Mouse (Mus musculus) heart, adult 2 months (tissue): ENCODE data around the gene Ppp2r1b. TPM values are rescaled to one million over a fixed set of nuclear protein-coding genes. Genes with fewer than 3 reads are reported as not detected.
"Not testable (repeated sequence)": the region's sequence is repeated elsewhere in the genome, so short reads cannot be mapped to it uniquely, and the experiment has no call there.

Source experiments
- DNase-seq, 2 experiments: peaks; one replicate each; pipeline ENCODE4 v3.0.0; 2021
- H3K27ac ChIP-seq: fragments of 200-600 bp; 2 replicates; pipeline ENCODE4 v1.8.1; 2022
- H3K27me3 ChIP-seq: fragments of 200-500 bp; 2 replicates; pipeline ENCODE4 v1.6.1; 2012; ENCODE audit warnings: mild to moderate bottlenecking, low read length, inconsistent platforms, mixed read lengths; ENCODE audit not compliant: control insufficient read depth, insufficient read depth
- H3K36me3 ChIP-seq: fragments of 200-500 bp; 2 replicates; pipeline ENCODE4 v1.6.1; 2012; ENCODE audit warnings: low read length, inconsistent platforms; ENCODE audit not compliant: control insufficient read depth, insufficient read depth
- H3K4me1 ChIP-seq: fragments of 200-500 bp; 2 replicates; pipeline ENCODE4 v1.6.1; 2011; ENCODE audit warnings: low read length; ENCODE audit not compliant: control insufficient read depth, insufficient read depth
- H3K4me3 ChIP-seq: fragments of 200-600 bp; 2 replicates; pipeline ENCODE4 v1.8.1; 2022
- H3K79me2 ChIP-seq: fragments of 200-500 bp; replicated peaks from 2 replicates; pipeline ENCODE4 v1.6.1; 2012; ENCODE audit warnings: mild to moderate bottlenecking, inconsistent platforms, low read length, moderate library complexity, mixed read lengths; ENCODE audit not compliant: control insufficient read depth, insufficient read depth
- H3K9ac ChIP-seq: fragments of 200-500 bp; 2 replicates; pipeline ENCODE4 v1.6.1; 2012; ENCODE audit warnings: low read depth, mild to moderate bottlenecking, control low read depth, inconsistent platforms, low read length, mixed read lengths
- CTCF ChIP-seq: fragments of 200-600 bp; IDR thresholded peaks from 2 replicates; pipeline ENCODE4 v1.8.1; 2022; ENCODE audit warnings: antibody characterized with exemption, mild to moderate bottlenecking, moderate library complexity
- EP300 ChIP-seq: fragments of 200-500 bp; IDR thresholded peaks from 2 replicates; pipeline ENCODE4 v1.6.1; 2011; ENCODE audit warnings: low read depth, low read length, control low read depth; ENCODE audit not compliant: insufficient read depth
- POLR2A ChIP-seq: fragments of 200-500 bp; IDR thresholded peaks from 2 replicates; pipeline ENCODE4 v1.6.1; 2011; ENCODE audit warnings: mild to moderate bottlenecking, low read depth, low read length, control low read depth; ENCODE audit not compliant: insufficient read depth
- WGBS: fragments of 180-500 bp; shearing (Covaris S2); methylation state at CpG from one replicate; pipeline ENCODE4 v1.1.7; 2018; 5-methylcytosine and 5-hydroxymethylcytosine counted together
- intact Hi-C: fragments of 180-260 bp; cut with DNase I; formaldehyde crosslinking; loops from one replicate; pipeline ENCODE4 v1.15.1; 2025
- polyA plus RNA-seq: library from polyadenylated mRNA; depleted of rRNA; stranded (reverse); fragments of >200 nt; gene quantifications from 2 replicates; pipeline ENCODE4 v1.2.3, GENCODE M21; 2012
- total RNA-seq, 2 experiments: library from RNA; stranded (reverse); gene quantifications; 2 replicates each; pipeline ENCODE4 v1.2.3; 2021

Gene Ppp2r1b
- total and polyA plus RNA-seq, 3 experiments = 5.4 to 10.8 (median 10.3) TPM

GRCm38 (mm10) chr9:50832162-50832561 lies 12.9 kb upstream of the Ppp2r1b start:
- DNase-seq = no peak
- H3K79me2 ChIP-seq = no peaks in the 10 kb centered on the region
- no peaks in the 10 kb centered on the region for H3K4me1 ChIP-seq
- no peak overlapping the region for H3K9ac ChIP-seq
- H3K27me3 ChIP-seq = no peaks in the 10 kb centered on the region
- over 99% methylated on average over 4 of the region's 4 CpGs for WGBS
- intact Hi-C loops = no loop called here
- no peak for TF ChIP-seq CTCF
- no peak for TF ChIP-seq POLR2A
- TF ChIP-seq EP300 = no peak
- no peak overlapping the region for H3K4me3 ChIP-seq
- no peak overlapping the region for H3K27ac ChIP-seq
- no peaks in the 10 kb centered on the region for H3K36me3 ChIP-seq

DNA sequence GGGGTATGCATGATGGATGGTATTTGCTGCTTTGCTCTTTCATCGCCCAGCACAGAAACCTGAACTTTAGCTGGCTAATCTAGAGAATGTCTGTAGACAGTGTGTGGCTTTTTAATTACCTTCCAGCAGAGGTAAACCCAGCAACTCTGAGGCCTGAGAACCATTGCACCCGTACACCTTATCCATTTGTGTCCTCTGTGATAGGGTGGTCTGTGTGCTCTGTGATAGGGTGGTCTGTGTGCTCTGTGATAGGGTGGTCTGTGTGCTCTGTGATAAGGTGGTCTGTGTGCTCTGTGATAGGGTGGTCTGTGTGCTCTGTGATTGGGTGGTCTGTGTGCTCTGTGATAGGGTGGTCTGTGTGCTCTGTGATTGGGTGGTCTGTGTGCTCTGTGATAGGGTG lies 12.5 kb upstream of the Ppp2r1b start:
- not testable (repeated sequence) for DNase-seq

DNA sequence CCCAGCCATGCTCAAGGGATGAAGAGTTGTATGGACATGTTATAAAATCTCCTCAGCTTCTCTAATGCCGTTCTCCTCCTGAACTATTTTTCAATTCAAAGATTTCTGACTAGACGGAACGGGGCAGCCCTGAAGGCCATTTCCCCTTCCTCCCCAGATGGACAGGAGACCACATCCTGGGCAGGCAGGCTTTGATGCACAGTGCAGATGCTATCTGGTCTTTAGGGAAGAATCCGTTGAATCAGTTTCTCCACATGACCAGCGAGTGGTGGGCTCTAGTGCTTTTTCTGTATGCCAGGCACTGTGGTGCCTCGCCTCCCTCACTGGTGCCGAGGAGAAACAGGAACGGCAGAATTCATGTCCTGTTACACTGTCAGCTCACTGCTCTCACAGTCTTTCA lies 11.3 kb upstream of the Ppp2r1b start:
- no peaks in the 10 kb centered on the region for H3K36me3 ChIP-seq
- no peak overlapping the region for H3K9ac ChIP-seq
- no peaks in the 10 kb centered on the region for H3K79me2 ChIP-seq
- intact Hi-C loops = no loop called here
- 54% methylated on average over 8 of the region's 8 CpGs for WGBS
- no peaks in the 10 kb centered on the region for H3K27me3 ChIP-seq
- H3K4me1 ChIP-seq = no peaks in the 10 kb centered on the region
- no peak for DNase-seq
- no peak overlapping the region for H3K27ac ChIP-seq
- TF ChIP-seq EP300 (no peak), POLR2A (no peak), CTCF (no peak)
- H3K4me3 ChIP-seq = no peak overlapping the region

More for the DNA sequence above, 12.5 kb upstream of the Ppp2r1b start:
- H3K27ac ChIP-seq, intact Hi-C loops, H3K27me3 ChIP-seq, H3K4me1 ChIP-seq, H3K4me3 ChIP-seq, H3K9ac ChIP-seq, H3K36me3 ChIP-seq, H3K79me2 ChIP-seq: not testable (repeated sequence)
- 89% methylated on average over 2 of the region's 2 CpGs for WGBS

- Histone ChIP-seq H3K4me1 (no peaks in the 10 kb centered on the region), H3K27ac (no peak overlapping the region), H3K27me3 (no peaks in the 10 kb centered on the region), H3K36me3 (no peaks in the 10 kb centered on the region), H3K9ac (no peak overlapping the region), H3K79me2 (no peaks in the 10 kb centered on the region), H3K4me3 (no peak overlapping the region)
- TF ChIP-seq CTCF (no peak), EP300 (no peak), POLR2A (no peak)
- intact Hi-C loops = no loop called here
- DNase-seq = peak in 1 of 2 experiments; percentile 19
- 76% methylated on average over 10 of the region's 10 CpGs for WGBS
Observed at GRCm38 (mm10) chr9:50835068-50835705, 9.9 kb upstream of the Ppp2r1b start.

GRCm38 (mm10) chr9:50836097-50836496 lies 9.0 kb upstream of the Ppp2r1b start:
- no peak for TF ChIP-seq CTCF
- no peak for TF ChIP-seq POLR2A
- TF ChIP-seq EP300 = no peak
- Histone ChIP-seq H3K27me3 (no peaks in the 10 kb centered on the region), H3K27ac (no peak overlapping the region), H3K9ac (no peak overlapping the region), H3K4me1 (peaks cover 3% of the 10 kb centered on the region; the same call in 1 of the 2 replicates), H3K4me3 (no peak overlapping the region), H3K79me2 (no peaks in the 10 kb centered on the region), H3K36me3 (no peaks in the 10 kb centered on the region)
- intact Hi-C loops = no loop called here
- 84% methylated on average over 4 of the region's 4 CpGs for WGBS
- DNase-seq = no peak

DNA sequence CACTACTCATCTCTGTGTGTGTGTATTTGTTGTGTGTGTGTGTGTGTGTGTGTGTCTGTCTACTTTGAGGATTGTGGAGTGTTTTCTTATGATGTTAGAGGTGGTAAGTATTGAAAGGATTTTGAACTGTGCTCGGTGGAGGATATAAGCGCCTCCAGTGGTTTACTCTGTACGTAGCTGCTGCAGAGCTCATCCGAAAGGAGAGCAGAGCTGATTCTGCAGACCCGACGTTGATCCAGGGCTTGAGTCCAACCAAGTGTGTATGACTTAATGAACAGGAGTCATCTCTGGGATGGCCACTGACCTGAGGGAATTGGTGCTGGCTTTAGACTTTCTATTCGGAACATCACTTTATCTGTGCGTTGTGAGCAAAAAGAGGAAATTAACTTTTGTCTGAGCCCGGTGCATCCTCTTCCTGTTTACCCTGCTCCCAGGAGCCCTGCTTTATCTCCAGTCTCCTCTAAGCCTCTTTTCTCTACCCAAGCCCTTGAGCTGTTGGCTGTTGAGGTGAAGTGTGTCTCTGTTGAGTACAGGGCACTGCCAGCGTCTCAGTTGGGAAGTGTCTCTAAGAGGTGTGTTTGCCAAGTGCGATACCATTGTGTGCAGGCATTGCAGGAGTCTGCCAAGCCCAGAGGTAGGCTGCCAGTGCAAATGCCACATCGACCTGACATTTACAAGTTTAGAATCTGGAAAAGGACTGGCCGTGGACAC lies 3.9 kb upstream of the Ppp2r1b start:
- Histone ChIP-seq H3K9ac (no peak overlapping the region), H3K4me1 (peaks cover 6% of the 10 kb centered on the region), H3K79me2 (no peaks in the 10 kb centered on the region), H3K27ac (no peak overlapping the region; the same call in 1 of the 2 replicates), H3K36me3 (no peaks in the 10 kb centered on the region), H3K4me3 (peak overlapping the region; percentile 7; the same call in 1 of the 2 replicates), H3K27me3 (no peaks in the 10 kb centered on the region)
- TF ChIP-seq POLR2A (no peak), CTCF (no peak), EP300 (no peak)
- intact Hi-C loops = no loop called here
- peak; percentile 34 to 67 for DNase-seq
- 19% methylated on average over 13 of the region's 13 CpGs for WGBS
